Mouse (Mus musculus) neutrophil, adult 5-6 weeks (primary cell): ENCODE data around the gene Prdm16. TPM values are rescaled to one million over a fixed set of nuclear protein-coding genes. Genes with fewer than 3 reads are reported as not detected.

Source experiments
- ATAC-seq: fragments of 151-379, 151-347 bp; 2 replicates; pipeline ENCODE4 v1.8.0; 2017; ENCODE audit warnings: mild to moderate bottlenecking, moderate TSS enrichment; ENCODE audit not compliant: insufficient number of reproducible peaks, poor library complexity, low FRiP score, severe bottlenecking; ENCODE audit errors: extremely low read depth
- total RNA-seq: library from RNA; stranded (forward); fragments of 200-1000 nt; gene quantifications from 2 replicates; pipeline ENCODE4 v1.2.3, GENCODE M21; 2017

Gene Prdm16
- total RNA-seq, 1 experiment from 2014 or later = 1.7 TPM

GRCm38 (mm10) chr4:154570451-154570881 lies 66.2 kb downstream of the Prdm16 start:
- no peak for ATAC-seq

- ATAC-seq = no peak
Measured at GRCm38 (mm10) chr4:154569845-154570244, 66.8 kb downstream of the Prdm16 start.

GRCm38 (mm10) chr4:154568798-154569197 lies 67.9 kb downstream of the Prdm16 start:
- no peak for ATAC-seq

GRCm38 (mm10) chr4:154567942-154568341 lies 68.7 kb downstream of the Prdm16 start:
- no peak for ATAC-seq

- no peak for ATAC-seq
Measured at GRCm38 (mm10) chr4:154563201-154563600, 73.5 kb downstream of the Prdm16 start.

- ATAC-seq = no peak
Measured at GRCm38 (mm10) chr4:154558041-154558440, 78.6 kb downstream of the Prdm16 start.

- no peak for ATAC-seq
Measured at GRCm38 (mm10) chr4:154557168-154557567, 79.5 kb downstream of the Prdm16 start.

GRCm38 (mm10) chr4:154556418-154556817 lies 80.3 kb downstream of the Prdm16 start:
- no peak for ATAC-seq

- no peak for ATAC-seq
Measured at GRCm38 (mm10) chr4:154549961-154550393, 86.7 kb downstream of the Prdm16 start.

GRCm38 (mm10) chr4:154549497-154549896 lies 87.2 kb downstream of the Prdm16 start:
- no peak for ATAC-seq

GRCm38 (mm10) chr4:154547176-154547855 lies 89.4 kb downstream of the Prdm16 start:
- no peak for ATAC-seq

- no peak for ATAC-seq
Measured at GRCm38 (mm10) chr4:154545296-154545695, 91.4 kb downstream of the Prdm16 start.

GRCm38 (mm10) chr4:154543921-154544320 lies 92.8 kb downstream of the Prdm16 start:
- ATAC-seq = no peak

GRCm38 (mm10) chr4:154543128-154543527 lies 93.5 kb downstream of the Prdm16 start:
- ATAC-seq = no peak

- no peak for ATAC-seq
Measured at GRCm38 (mm10) chr4:154542568-154542967, 94.1 kb downstream of the Prdm16 start.

GRCm38 (mm10) chr4:154541632-154542276 lies 94.9 kb downstream of the Prdm16 start:
- no peak for ATAC-seq

GRCm38 (mm10) chr4:154540671-154541070 lies 96.0 kb downstream of the Prdm16 start:
- no peak for ATAC-seq

- ATAC-seq = no peak
Measured at GRCm38 (mm10) chr4:154539703-154540102, 97.0 kb downstream of the Prdm16 start.

- ATAC-seq = no peak
Measured at GRCm38 (mm10) chr4:154538727-154539126, 97.9 kb downstream of the Prdm16 start.

GRCm38 (mm10) chr4:154536110-154536509 lies 100.6 kb downstream of the Prdm16 start:
- ATAC-seq = no peak
